Mouse (Mus musculus) heart, embryonic 12.5 days (tissue): Measurements from ENCODE around the gene Tjp1. TPM values are rescaled to one million over a fixed set of nuclear protein-coding genes. Genes with fewer than 3 reads are reported as not detected.
A peak's percentile ranks its signal among the peaks of the same experiment; 100 is the strongest.

Experiments
- ATAC-seq: fragments of 200-750 bp; cut with Nextera tagmentation; 2 replicates; pipeline ENCODE4 v1.8.0; 2017; ENCODE audit warnings: moderate TSS enrichment, moderate library complexity; ENCODE audit not compliant: insufficient number of reproducible peaks, low FRiP score
- H3K27ac ChIP-seq: fragments of 300-500 bp; sonication (generic); 2 replicates; pipeline ENCODE4 v1.5.1; 2016; ENCODE audit warnings: mild to moderate bottlenecking, moderate library complexity; ENCODE audit not compliant: poor library complexity, severe bottlenecking
- H3K27me3 ChIP-seq: fragments of 300-500 bp; sonication (generic); replicated peaks from 2 replicates; pipeline ENCODE4 v1.6.1; 2016; ENCODE audit warnings: mild to moderate bottlenecking, moderate library complexity
- H3K36me3 ChIP-seq: fragments of 300-500 bp; sonication (generic); 2 replicates; pipeline ENCODE4 v1.6.1; 2016; ENCODE audit warnings: mild to moderate bottlenecking, moderate library complexity
- H3K4me1 ChIP-seq: fragments of 300-500 bp; sonication (generic); replicated peaks from 2 replicates; pipeline ENCODE4 v1.6.1; 2016; ENCODE audit warnings: mild to moderate bottlenecking
- H3K4me2 ChIP-seq: fragments of 300-500 bp; sonication (generic); 2 replicates; pipeline ENCODE4 v1.6.1; 2016; ENCODE audit warnings: mild to moderate bottlenecking, moderate library complexity
- H3K4me3 ChIP-seq: fragments of 300-500 bp; sonication (generic); 2 replicates; pipeline ENCODE4 v1.5.1; 2016; ENCODE audit warnings: mild to moderate bottlenecking
- H3K9ac ChIP-seq: fragments of 300-500 bp; sonication (generic); 2 replicates; pipeline ENCODE4 v1.6.1; 2016; ENCODE audit warnings: mild to moderate bottlenecking, moderate library complexity
- H3K9me3 ChIP-seq: fragments of 300-500 bp; sonication (generic); replicated peaks from 2 replicates; pipeline ENCODE4 v1.6.1; 2016; ENCODE audit warnings: mild to moderate bottlenecking, moderate library complexity
- WGBS: fragments of 180-500 bp; shearing (Covaris S2); methylation state at CpG from one replicate; pipeline ENCODE4 v1.1.7; 2016; 5-methylcytosine and 5-hydroxymethylcytosine counted together
- polyA plus RNA-seq: library from polyadenylated mRNA; unstranded; fragments of >200 nt; fragmentation: Nextera tagmentation; extraction: Ambion mirVana; gene quantifications from 2 replicates; pipeline ENCODE4 v1.2.1, GENCODE M21; 2016

The Tjp1 gene
- polyA plus RNA-seq, 1 experiment from 2014 or later: 35.5 TPM

- no peak overlapping the region for H3K4me3 ChIP-seq
- H3K36me3 ChIP-seq: no peaks in the 10 kb centered on the region
- H3K4me1 ChIP-seq: peaks cover 46% of the 10 kb centered on the region
- ATAC-seq: no peak
- no peaks in the 10 kb centered on the region for H3K9me3 ChIP-seq
- no peaks in the 10 kb centered on the region for H3K27me3 ChIP-seq
- WGBS: 50% methylated on average over 13 of the region's 13 CpGs
- H3K4me2 ChIP-seq: no peak overlapping the region
- H3K9ac ChIP-seq: no peak overlapping the region
- H3K27ac ChIP-seq: no peak overlapping the region
Measured at GRCm38 (mm10) chr7:65413946-65414945, 113.3 kb downstream of the Tjp1 start.

GRCm38 (mm10) chr7:65410668-65411067, 116.9 kb downstream of the Tjp1 start:
- H3K27me3 ChIP-seq: no peaks in the 10 kb centered on the region
- no peak overlapping the region for H3K4me3 ChIP-seq
- 50% methylated on average over 7 of the region's 7 CpGs for WGBS
- no peak overlapping the region for H3K4me2 ChIP-seq
- no peak for ATAC-seq
- no peaks in the 10 kb centered on the region for H3K36me3 ChIP-seq
- no peak overlapping the region for H3K9ac ChIP-seq
- H3K9me3 ChIP-seq: no peaks in the 10 kb centered on the region
- no peak overlapping the region for H3K27ac ChIP-seq
- H3K4me1 ChIP-seq: peaks cover 21% of the 10 kb centered on the region

- no peaks in the 10 kb centered on the region for H3K9me3 ChIP-seq
- H3K36me3 ChIP-seq: no peaks in the 10 kb centered on the region
- ATAC-seq: no peak
- H3K4me2 ChIP-seq: no peak overlapping the region
- no peaks in the 10 kb centered on the region for H3K4me1 ChIP-seq
- no peak overlapping the region for H3K9ac ChIP-seq
- no peak overlapping the region for H3K27ac ChIP-seq
- H3K4me3 ChIP-seq: no peak overlapping the region
- WGBS: 74% methylated on average over 3 of the region's 3 CpGs
- no peaks in the 10 kb centered on the region for H3K27me3 ChIP-seq
Measured at GRCm38 (mm10) chr7:65406427-65406826, 121.2 kb downstream of the Tjp1 start.

DNA sequence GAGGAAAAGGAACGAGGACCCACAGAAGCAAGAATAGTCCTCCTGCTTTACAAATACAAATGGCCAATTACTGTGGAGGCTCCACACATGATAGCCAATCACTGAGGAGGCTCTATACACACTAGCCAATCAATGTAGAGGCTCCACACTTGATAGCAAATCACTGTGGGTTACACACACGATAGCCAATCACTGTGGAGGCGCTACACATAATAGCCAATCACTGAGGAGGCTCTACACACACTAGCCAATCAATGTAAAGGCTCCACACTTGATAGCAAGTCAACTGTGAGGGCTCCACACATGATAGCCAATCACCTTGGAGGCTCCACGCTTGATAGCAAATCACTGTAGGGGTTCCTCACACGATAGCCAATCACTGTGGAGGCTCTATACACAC, 125.1 kb downstream of the Tjp1 start:
- no peak overlapping the region for H3K27ac ChIP-seq
- ATAC-seq: no peak
- H3K4me3 ChIP-seq: no peak overlapping the region
- H3K9me3 ChIP-seq: no peaks in the 10 kb centered on the region
- H3K4me2 ChIP-seq: no peak overlapping the region
- 91% methylated on average over 5 of the region's 5 CpGs for WGBS
- H3K9ac ChIP-seq: no peak overlapping the region
- no peaks in the 10 kb centered on the region for H3K27me3 ChIP-seq
- no peaks in the 10 kb centered on the region for H3K4me1 ChIP-seq
- H3K36me3 ChIP-seq: no peaks in the 10 kb centered on the region

- no peaks in the 10 kb centered on the region for H3K36me3 ChIP-seq
- no peaks in the 10 kb centered on the region for H3K4me1 ChIP-seq
- no peaks in the 10 kb centered on the region for H3K27me3 ChIP-seq
- H3K4me3 ChIP-seq: no peak overlapping the region
- no peaks in the 10 kb centered on the region for H3K9me3 ChIP-seq
- H3K4me2 ChIP-seq: no peak overlapping the region
- ATAC-seq: no peak
- H3K27ac ChIP-seq: no peak overlapping the region
- no peak overlapping the region for H3K9ac ChIP-seq
Measured at GRCm38 (mm10) chr7:65401622-65402021, 126.0 kb downstream of the Tjp1 start.

DNA sequence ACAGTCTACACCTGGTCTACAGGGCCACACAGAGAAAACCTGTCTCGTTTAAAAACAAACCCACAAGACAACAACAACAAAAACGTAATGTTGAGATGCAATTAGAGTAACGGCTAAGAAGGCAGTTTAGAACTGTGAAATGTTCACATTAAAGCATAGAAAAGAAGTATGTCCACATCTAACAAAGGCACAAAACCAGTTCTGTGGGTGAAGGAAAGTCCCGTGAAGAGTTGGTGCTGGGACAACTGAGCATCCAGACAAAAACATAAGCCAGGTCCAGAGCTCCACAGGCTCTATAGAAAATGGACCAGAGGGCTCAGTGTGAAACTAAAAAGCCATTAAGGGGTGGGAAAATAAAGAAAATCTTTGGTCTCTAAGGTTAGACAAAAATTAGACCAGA, 131.7 kb downstream of the Tjp1 start:
- Histone ChIP-seq H3K9ac (no peak overlapping the region), H3K36me3 (no peaks in the 10 kb centered on the region), H3K27ac (no peak overlapping the region), H3K4me1 (peaks cover 24% of the 10 kb centered on the region), H3K9me3 (no peaks in the 10 kb centered on the region), H3K4me3 (no peak overlapping the region), H3K27me3 (no peaks in the 10 kb centered on the region), H3K4me2 (no peak overlapping the region)
- WGBS: 84% methylated on average over 4 of the region's 4 CpGs
- ATAC-seq: no peak

- ATAC-seq: no peak
- Histone ChIP-seq H3K9ac (no peak overlapping the region), H3K9me3 (no peaks in the 10 kb centered on the region), H3K27ac (no peak overlapping the region), H3K27me3 (no peaks in the 10 kb centered on the region), H3K4me2 (no peak overlapping the region), H3K4me1 (peaks cover 24% of the 10 kb centered on the region), H3K4me3 (no peak overlapping the region), H3K36me3 (no peaks in the 10 kb centered on the region)
- WGBS: 48% methylated on average over 5 of the region's 5 CpGs
Measured at GRCm38 (mm10) chr7:65395166-65395565, 132.4 kb downstream of the Tjp1 start.

GRCm38 (mm10) chr7:65394672-65395071, 132.9 kb downstream of the Tjp1 start:
- H3K4me1 ChIP-seq: peaks cover 24% of the 10 kb centered on the region
- no peak overlapping the region for H3K4me2 ChIP-seq
- ATAC-seq: no peak
- H3K36me3 ChIP-seq: no peaks in the 10 kb centered on the region
- no peak overlapping the region for H3K4me3 ChIP-seq
- no peaks in the 10 kb centered on the region for H3K9me3 ChIP-seq
- no peak overlapping the region for H3K27ac ChIP-seq
- no peak overlapping the region for H3K9ac ChIP-seq
- WGBS: 20% methylated on average over 2 of the region's 2 CpGs
- H3K27me3 ChIP-seq: no peaks in the 10 kb centered on the region

DNA sequence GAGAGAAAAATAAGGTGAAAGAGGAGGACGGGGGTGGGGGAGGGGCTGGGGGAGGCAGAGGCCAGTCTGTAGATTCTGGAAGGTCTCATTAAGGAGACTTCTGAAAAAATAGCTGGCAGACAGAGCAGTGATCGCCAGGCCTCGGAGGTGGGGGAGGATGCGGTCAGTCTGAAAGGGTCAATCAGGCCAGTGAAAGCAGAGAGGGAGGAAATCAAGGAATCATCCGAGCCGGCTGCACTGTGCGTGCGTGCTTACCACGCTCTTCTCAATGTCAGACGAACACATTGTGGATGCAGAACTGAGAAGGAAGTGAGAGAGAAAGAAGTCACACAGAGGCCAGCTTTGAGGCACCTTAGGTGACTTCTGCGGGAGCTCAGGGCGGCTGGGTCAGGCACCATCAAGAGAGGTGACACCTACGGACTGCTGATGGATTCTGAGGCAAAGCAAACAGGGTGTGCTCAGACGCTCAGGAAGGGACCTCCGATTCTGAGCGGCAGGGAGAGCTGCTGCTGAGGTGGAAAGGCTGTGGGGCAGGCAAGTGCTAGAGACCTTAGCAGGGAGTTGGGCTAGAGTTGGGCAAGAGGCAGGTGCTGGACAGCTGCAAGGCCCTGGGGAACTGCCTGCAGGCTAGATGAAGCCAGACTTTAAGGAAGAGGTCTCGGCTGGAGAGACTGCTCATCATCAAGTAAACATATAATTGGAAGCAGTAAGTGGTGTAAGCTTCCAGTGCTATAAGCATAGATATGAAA, 133.7 kb downstream of the Tjp1 start:
- peaks cover 24% of the 10 kb centered on the region for H3K4me1 ChIP-seq
- 8% methylated on average over 17 of the region's 17 CpGs for WGBS
- H3K4me3 ChIP-seq: peak overlapping the region; percentile 3; the same call in 1 of the 2 replicates
- H3K9me3 ChIP-seq: no peaks in the 10 kb centered on the region
- ATAC-seq: peak; percentile 39; the same call in 1 of the 2 replicates
- H3K27me3 ChIP-seq: no peaks in the 10 kb centered on the region
- H3K9ac ChIP-seq: peak overlapping the region; percentile 16; the same call in 1 of the 2 replicates
- no peaks in the 10 kb centered on the region for H3K36me3 ChIP-seq
- peak overlapping the region; percentile 50 for H3K4me2 ChIP-seq
- H3K27ac ChIP-seq: peak overlapping the region; percentile 26; the same call in 1 of the 2 replicates

DNA sequence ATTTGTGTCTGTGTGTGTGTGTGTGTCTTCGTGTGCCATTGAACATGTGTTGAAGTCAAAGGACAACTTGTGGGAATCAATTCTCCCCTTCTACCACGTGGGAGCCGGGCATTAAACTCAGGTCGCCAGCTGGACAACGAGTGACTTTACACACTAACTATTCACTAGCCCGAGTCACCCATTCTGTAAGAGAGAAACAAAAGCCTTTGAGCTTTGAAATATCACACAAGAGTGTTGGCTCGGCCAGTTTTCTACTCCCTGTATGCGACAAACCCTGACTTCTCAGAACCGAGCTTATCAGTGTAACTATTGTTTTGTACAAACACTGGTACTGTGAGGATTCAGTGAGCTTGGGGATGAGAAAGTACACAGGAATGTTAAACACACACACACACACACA, 134.6 kb downstream of the Tjp1 start:
- Histone ChIP-seq H3K4me1 (peaks cover 32% of the 10 kb centered on the region), H3K9me3 (no peaks in the 10 kb centered on the region), H3K4me2 (no peak overlapping the region), H3K9ac (no peak overlapping the region), H3K27ac (no peak overlapping the region), H3K36me3 (no peaks in the 10 kb centered on the region), H3K4me3 (no peak overlapping the region), H3K27me3 (no peaks in the 10 kb centered on the region)
- no peak for ATAC-seq
- WGBS: 66% methylated on average over 9 of the region's 9 CpGs

GRCm38 (mm10) chr7:65389539-65389938, 138.0 kb downstream of the Tjp1 start:
- Histone ChIP-seq H3K4me1 (peaks cover 25% of the 10 kb centered on the region), H3K27ac (no peak overlapping the region), H3K9ac (no peak overlapping the region), H3K4me2 (no peak overlapping the region), H3K4me3 (no peak overlapping the region), H3K27me3 (no peaks in the 10 kb centered on the region), H3K36me3 (no peaks in the 10 kb centered on the region), H3K9me3 (no peaks in the 10 kb centered on the region)
- no peak for ATAC-seq
- 86% methylated on average over 7 of the region's 7 CpGs for WGBS
